Mouse (Mus musculus): Measurements from ENCODE around the gene Vmn1r170.

GRCm38 (mm10) chr7:23630422-23630821, 24.4 kb downstream of the Vmn1r170 start, which contains the start of gene Vmn1r171:
- TF ChIP-seq POLR2A (IDR thresholded peaks at IDR 0.05; ENCODE audit: borderline replicate concordance, extremely low read depth, low read depth, low read length) (no peak), CTCF (IDR thresholded peaks at IDR 0.05; ENCODE audit: insufficient read depth, low read length) (no peak)

All from lung, adult 2 months (tissue).